Mouse (Mus musculus): ENCODE results near the gene Blcap.

- TF ChIP-seq CTCF (conservative IDR thresholded peaks at IDR 0.05; ENCODE audit: low read length) (no peak), POU5F1 (IDR thresholded peaks at IDR 0.05; ENCODE audit: borderline replicate concordance, low read length) (no peak), NANOG (IDR thresholded peaks at IDR 0.05; ENCODE audit: borderline replicate concordance, low read length) (no peak)
Measured at GRCm38 (mm10) chr2:157506779-157507178, 64.3 kb downstream of the Blcap start.
